Mouse (Mus musculus) spleen, postnatal 4 days (tissue): ENCODE results near the gene Spef2.

Experiments
- DNase-seq, 2 experiments: peaks; one replicate each; pipeline ENCODE4 v3.0.0; 2022; ENCODE audit warnings: low spot score in 2 of 2

The Spef2 gene

DNA sequence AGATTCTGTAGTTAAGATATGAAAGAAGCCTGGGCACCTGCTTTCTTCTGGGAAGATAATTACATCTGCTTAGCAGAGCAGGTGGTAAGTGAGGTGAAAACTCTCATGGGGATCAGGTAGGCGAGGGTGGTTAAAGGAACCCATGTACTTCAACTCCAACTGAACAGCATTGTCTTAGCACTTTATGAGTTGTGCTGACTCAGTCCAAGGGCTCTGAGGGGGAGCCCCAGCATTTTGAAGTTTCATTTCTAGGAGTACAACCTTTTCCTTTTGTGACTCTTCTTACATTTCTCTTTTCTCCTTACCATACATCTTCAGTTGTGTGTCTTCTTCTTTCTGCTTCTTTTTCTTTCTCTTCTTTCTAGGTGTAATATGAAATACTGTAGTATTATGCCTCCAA is 213.5 kb downstream of the Spef2 start:
- DNase-seq = no peak

DNA sequence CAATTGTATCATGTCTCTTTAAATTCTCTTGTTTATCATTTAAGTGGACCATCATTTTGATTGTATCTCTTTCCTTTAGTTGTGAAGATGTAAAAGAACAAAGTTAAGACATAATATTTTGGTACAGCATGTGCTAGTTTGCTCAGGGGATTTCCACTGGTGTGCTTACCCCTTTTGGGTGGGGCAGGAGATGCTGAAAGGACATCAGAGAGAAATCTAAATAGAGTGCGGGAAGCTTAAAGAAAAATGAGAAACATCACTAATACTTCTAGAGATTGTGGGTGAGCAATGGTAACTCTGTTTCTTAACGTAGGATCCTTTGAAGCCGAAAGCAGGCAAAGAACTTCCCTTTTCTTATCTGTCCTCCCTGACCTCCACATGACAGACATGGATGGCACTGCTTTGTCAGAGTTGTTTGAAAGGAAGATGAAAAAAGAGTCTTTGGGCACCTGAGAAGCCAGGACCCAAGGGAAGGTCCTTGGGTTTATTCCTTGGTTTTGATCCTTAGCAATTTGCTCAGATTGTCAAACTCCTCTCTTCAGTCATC is 215.2 kb downstream of the Spef2 start:
- DNase-seq = no peak

DNA sequence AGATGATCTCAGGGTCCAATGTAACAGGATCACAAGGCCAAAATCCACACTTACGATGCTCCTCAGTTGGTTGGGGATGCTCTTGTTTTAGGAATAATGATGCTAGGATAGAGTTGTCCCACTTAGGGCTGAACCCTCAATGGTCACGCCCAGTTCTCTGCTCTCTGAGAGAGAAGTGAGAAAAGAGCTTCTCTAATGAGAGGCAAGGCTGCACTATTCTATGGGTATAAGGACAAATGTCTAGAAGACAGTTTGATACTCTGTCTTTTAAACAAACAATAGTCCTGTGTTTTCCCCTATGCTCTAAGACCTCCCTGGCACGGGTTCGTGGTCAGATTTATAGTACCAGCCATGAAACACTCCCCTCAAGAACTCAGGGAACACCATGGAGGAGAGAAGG is 218.6 kb downstream of the Spef2 start, which contains the start of gene Il7r:
Gene Il7r, minus strand, starts transcription at position 101 of the 400 bp plus-strand sequence.
- no peak for DNase-seq

DNA sequence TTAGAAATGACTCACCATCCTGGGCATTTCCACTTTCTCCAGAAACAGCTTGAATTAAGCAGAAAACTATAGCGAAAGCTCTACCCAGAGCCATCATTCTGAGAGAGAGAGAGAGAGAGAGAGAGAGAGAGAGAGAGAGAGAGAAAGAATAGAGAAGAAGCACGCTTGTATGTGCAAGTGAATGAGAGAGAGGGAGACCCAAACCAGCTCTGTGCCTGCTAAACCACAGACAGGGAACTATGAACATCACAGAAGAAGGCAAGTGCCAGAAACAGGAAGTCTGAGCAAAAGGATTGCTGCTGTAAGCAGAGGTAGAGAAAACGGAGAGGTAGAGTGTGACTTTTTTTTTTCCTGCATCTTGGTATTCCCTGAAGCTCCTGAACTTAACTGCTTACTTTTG is 219.0 kb downstream of the Spef2 start:
- no peak for DNase-seq
